Mouse (Mus musculus): ENCODE measurements at regions not wholly inside any gene's neighbourhood (a gene's known extent, or its start where the extent isn't known, plus 50 kb on each side); places are given as distances from the start of the nearest gene placed in this dataset.

DNA sequence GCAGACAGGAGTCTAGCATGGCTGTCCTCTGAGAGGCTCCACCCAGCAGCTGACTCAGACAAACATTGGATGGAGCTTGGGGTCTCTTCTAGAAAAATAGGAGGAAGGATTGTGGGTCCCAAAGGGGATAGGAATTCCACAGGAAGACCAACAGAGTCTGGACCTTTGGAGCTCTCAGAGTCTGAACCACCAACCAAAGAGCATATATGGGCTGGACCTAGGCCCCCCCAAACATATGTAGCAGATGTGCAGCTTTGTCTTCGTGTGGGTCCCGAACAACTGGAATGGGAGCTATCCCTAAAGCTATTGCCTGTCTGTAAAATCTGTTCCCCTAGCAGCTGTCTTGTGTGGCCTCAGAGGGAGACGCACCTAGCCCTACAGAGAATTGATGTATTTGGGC is 50.1 kb upstream of the Cpm start:
- Histone ChIP-seq H3K4me1 (ENCODE audit: control insufficient read depth, insufficient read depth, low read length) (no peaks in the 10 kb centered on the region), H3K27ac (ENCODE audit: insufficient read depth, low read length) (no peak overlapping the region), H3K4me3 (ENCODE audit: insufficient read depth, low read length) (no peak overlapping the region)
- TF ChIP-seq CTCF (IDR thresholded peaks at IDR 0.05; ENCODE audit: borderline replicate concordance, insufficient read depth, low read length) (no peak), POLR2A (IDR thresholded peaks at IDR 0.05; ENCODE audit: low read depth, low read length) (no peak)

DNA sequence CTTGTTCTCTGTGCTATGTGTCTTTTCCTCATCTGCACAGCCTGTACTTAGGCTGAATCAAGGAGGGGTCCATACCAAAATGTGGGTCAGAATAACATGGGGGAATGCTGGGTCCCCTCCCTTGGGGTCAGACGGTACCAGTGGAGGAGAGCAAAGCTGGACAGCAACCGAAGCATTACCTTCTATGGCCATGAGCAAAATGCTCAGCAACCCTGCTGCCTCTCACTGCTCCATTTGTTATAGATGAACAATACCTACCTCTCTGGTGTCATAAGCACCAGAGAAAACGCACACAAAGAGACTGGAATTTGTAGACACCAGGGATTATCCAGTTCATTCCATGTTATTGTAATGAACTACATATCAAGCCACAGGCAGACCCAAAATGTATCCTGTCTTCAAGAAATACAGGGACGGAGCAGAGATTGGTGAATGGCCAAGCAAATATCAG is 50.6 kb upstream of the Cpm start:
- Histone ChIP-seq H3K4me1 (ENCODE audit: control insufficient read depth, insufficient read depth, low read length) (no peaks in the 10 kb centered on the region), H3K27ac (ENCODE audit: insufficient read depth, low read length) (no peak overlapping the region), H3K4me3 (ENCODE audit: insufficient read depth, low read length) (no peak overlapping the region)
- TF ChIP-seq POLR2A (IDR thresholded peaks at IDR 0.05; ENCODE audit: low read depth, low read length): no peak
- no peak for TF ChIP-seq CTCF (IDR thresholded peaks at IDR 0.05; ENCODE audit: borderline replicate concordance, insufficient read depth, low read length)

DNA sequence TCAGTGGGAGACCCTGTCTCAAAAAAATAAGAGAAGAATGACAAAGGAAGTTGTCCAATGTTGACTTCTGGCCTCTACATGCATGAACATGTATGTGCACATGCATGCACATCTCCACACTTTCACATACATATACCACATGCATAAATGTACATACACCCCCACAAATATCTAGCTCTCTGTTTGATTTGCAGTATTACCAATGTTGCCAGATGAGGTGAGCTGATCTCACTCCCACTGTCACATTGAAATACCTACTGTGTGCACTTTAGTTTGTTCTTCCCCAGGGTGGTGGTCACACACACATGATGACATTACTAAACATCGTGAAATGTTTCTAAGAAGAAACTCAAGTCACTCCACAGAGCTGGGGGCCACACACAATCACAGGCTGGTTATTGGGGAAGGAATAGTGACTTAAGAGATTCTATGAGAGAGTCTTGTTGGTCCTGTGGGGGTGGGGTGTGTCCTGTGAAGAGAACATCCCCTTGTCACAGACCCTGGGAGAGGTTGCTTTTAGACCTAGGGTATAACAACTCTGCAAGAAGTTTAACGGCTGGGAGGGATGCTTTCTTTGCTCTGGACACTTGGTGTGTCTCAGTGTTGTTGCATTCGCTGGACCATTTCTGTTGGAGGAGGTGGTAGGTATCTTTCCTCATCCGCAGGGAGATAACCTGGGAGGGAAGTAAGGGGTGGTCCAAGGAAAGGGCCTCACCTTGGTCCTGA is 51.2 kb upstream of the Cpm start:
- Histone ChIP-seq H3K4me3 (ENCODE audit: insufficient read depth, low read length) (no peak overlapping the region), H3K4me1 (ENCODE audit: control insufficient read depth, insufficient read depth, low read length) (no peaks in the 10 kb centered on the region), H3K27ac (ENCODE audit: insufficient read depth, low read length) (no peak overlapping the region)
- no peak for TF ChIP-seq POLR2A (IDR thresholded peaks at IDR 0.05; ENCODE audit: low read depth, low read length)
- TF ChIP-seq CTCF (IDR thresholded peaks at IDR 0.05; ENCODE audit: borderline replicate concordance, insufficient read depth, low read length): no peak

DNA sequence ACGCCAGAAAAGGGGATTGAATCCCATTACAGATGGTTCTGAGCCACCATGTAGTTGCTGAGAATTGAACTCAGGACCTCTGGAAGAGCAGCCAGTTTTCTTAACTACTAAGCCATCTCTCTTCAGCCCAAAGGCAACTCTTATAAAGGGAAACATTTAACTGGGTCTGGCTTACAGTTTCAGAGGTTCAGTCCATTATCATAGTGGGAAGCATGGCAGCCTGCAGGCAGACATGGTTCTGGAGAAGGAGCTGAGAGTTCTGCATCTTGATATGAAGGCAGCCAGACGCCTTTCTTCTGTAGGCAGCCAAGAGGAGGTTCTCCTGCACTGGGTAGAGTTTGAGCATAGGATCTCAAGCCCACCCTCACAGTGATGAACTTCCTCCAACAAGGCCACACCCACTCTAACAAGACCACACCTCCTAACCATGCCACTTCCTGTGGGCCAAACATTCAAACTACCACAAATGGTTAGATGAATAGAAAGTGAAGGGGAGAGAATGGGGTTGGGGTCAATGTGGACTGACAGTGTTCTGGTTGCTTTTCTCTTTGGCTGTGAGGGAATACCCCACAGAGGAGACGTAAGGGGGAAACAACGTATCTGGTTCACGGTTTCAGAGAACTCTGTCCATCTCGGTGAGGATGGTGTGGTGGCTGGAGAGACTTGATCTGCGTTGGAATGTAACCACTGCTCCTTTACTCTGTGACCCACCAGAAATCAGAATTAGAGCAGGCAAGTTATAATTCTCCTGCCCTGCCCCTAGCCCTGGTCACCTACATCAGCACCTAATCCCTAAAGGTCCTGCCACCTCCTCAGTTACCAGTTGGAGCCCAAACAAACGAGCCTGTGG is 52.2 kb upstream of the Cpm start:
- no peak overlapping the region for H3K27ac ChIP-seq (ENCODE audit: insufficient read depth, low read length)
- H3K4me3 ChIP-seq (ENCODE audit: insufficient read depth, low read length): no peak overlapping the region
- TF ChIP-seq POLR2A (IDR thresholded peaks at IDR 0.05; ENCODE audit: low read depth, low read length) (no peak), CTCF (IDR thresholded peaks at IDR 0.05; ENCODE audit: borderline replicate concordance, insufficient read depth, low read length) (no peak)
- no peaks in the 10 kb centered on the region for H3K4me1 ChIP-seq (ENCODE audit: control insufficient read depth, insufficient read depth, low read length)

DNA sequence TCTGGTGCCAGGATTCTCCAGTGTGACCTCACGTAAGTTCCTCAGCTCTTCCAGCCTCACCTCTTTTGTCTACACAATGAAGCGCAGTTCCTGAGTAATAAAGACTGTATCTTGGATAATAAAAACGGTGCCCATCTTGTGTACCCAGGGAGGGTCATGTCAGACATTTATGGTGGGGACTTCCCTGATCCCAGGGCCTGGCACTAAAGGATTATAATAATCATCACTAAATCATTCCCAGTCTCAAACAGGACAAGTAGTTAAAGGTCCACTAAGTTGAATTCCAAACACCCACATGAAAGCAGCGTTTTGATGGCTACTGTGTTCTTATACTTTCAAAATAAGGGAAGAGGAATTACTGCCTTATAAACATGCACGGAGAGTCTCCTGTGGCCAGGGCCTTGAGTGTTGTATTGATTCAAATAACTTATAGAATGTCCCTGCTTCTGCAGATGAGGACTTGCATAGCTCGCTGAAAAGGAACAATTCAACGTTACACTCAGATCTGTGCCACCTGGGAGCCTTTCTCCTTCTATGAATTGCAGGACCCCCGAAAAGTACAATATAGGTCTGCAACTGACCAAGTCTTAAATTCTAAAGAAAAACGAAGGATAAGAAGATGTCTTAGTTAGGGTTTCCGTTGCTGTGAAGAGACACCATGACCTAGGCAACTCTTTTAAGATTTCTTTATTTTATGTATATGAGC is 53.0 kb upstream of the Cpm start:
- TF ChIP-seq POLR2A (IDR thresholded peaks at IDR 0.05; ENCODE audit: low read depth, low read length): no peak
- Histone ChIP-seq H3K4me3 (ENCODE audit: insufficient read depth, low read length) (no peak overlapping the region), H3K4me1 (ENCODE audit: control insufficient read depth, insufficient read depth, low read length) (no peaks in the 10 kb centered on the region), H3K27ac (ENCODE audit: insufficient read depth, low read length) (no peak overlapping the region)

DNA sequence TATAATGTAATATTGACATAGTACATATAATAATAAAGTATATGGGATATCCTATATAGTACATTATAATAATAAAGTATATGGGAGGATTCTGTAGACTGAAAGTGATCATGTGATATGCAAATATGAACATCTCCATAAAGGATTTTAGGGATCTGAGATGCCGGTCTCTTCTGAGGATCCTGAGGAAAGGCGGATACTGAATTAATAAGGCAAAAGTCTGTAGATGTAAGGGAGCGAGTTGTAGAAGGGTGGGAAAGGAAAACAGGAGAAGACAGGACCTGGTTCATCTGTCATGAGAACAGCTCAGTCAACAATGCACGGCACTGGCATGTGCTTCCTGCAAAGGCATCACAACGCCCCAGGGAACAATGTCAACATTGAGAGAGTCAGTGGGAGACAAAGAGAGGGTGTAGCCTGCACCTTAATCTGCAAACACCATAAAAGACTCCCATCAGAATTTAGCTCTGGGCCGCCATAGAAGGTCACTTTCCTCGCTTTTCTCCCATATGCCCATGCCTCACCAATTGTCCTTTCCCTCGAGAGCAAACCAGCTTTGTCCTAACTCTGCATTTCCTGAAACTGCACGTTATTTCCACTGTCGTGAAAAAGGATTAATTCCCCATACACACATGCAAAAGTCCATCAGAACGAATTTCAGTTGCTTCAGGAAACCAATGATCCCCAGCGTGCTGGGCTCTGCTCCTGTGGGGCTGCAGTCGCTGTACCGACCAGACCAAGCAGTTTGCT is 53.7 kb upstream of the Cpm start:
- Histone ChIP-seq H3K4me1 (ENCODE audit: control insufficient read depth, insufficient read depth, low read length) (0 out of 2 replicates have a peak, but pooled peaks cover 2% of the 10 kb centered on the region), H3K27ac (ENCODE audit: insufficient read depth, low read length) (no peak overlapping the region), H3K4me3 (ENCODE audit: insufficient read depth, low read length) (no peak overlapping the region)
- TF ChIP-seq POLR2A (IDR thresholded peaks at IDR 0.05; ENCODE audit: low read depth, low read length) (no peak), CTCF (IDR thresholded peaks at IDR 0.05; ENCODE audit: borderline replicate concordance, insufficient read depth, low read length) (no peak)

DNA sequence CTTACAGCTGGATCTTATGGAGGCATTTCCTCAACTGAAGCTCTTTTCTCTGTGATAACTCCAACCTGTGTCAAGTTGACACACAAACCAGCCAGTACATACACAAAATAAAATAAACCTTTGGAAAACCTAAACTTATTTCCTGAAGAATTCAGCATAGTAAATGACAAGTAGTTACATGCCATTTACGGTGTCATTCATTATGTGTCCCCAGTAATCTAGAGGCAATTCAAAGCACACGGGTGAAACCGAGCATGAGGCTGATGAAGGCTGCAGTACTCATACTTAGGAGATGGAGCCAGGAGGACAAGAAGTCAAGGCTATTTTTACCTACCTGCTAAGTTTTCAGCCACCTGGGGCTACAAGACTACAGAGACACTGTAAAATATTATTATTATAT is 54.4 kb upstream of the Cpm start:
- TF ChIP-seq POLR2A (IDR thresholded peaks at IDR 0.05; ENCODE audit: low read depth, low read length) (no peak), CTCF (IDR thresholded peaks at IDR 0.05; ENCODE audit: borderline replicate concordance, insufficient read depth, low read length) (no peak)
- H3K27ac ChIP-seq (ENCODE audit: insufficient read depth, low read length): no peak overlapping the region
- no peak overlapping the region for H3K4me3 ChIP-seq (ENCODE audit: insufficient read depth, low read length)

DNA sequence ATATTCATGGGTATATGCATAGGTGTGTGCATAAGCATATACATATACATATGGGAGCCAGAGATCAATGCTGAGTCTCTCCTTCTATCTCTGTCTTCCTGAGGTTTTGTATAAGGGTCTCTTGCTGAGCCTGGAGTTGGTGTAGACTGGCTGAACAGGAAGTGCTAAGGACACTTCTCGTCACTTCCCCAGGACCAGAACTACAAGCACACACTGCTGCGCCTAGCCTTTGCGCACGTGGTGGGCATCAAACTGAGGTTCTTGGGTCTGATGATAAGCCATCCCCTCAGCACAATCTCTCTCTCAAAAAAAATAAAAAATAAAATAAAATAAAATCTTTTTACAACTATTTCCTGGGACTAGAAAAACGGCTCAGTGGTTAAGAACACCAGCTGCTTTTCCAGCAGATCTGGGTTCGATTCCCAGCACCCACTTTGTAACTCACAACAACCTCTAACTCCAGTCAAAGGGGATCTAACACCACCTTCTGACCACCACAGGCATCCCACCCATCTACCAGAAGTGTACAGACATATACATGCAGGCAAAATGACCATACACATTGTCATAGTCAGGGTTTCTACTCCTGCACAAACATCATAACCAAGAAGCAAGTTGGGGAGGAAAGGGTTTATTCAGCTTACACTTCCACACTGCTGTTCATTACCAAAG is 55.1 kb upstream of the Cpm start:
- TF ChIP-seq CTCF (IDR thresholded peaks at IDR 0.05; ENCODE audit: borderline replicate concordance, insufficient read depth, low read length): no peak
- no peak for TF ChIP-seq POLR2A (IDR thresholded peaks at IDR 0.05; ENCODE audit: low read depth, low read length)
- 0 out of 2 replicates have a peak, but pooled peaks cover 2% of the 10 kb centered on the region for H3K4me1 ChIP-seq (ENCODE audit: control insufficient read depth, insufficient read depth, low read length)
- H3K4me3 ChIP-seq (ENCODE audit: insufficient read depth, low read length): no peak overlapping the region
- H3K27ac ChIP-seq (ENCODE audit: insufficient read depth, low read length): no peak overlapping the region

More for the DNA sequence above, 54.4 kb upstream of the Cpm start:
- 0 out of 2 replicates have a peak, but pooled peaks cover 2% of the 10 kb centered on the region for H3K4me1 ChIP-seq (ENCODE audit: control insufficient read depth, insufficient read depth, low read length)

DNA sequence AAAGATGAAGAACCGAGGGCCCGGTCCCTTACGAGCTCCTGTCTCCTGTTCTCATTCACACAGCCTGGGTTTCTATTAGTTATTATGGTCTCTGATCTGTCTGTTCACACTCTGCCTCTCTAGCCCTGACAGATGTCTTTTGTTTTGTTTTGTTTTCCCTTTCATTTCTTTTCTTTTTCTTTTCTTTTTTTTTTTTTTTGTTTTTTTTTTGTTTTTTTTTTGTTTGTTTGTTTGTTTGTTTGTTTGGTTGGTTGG is 55.8 kb upstream of the Cpm start:
- Histone ChIP-seq H3K27ac (ENCODE audit: insufficient read depth, low read length) (no peak overlapping the region), H3K4me1 (ENCODE audit: control insufficient read depth, insufficient read depth, low read length) (0 out of 2 replicates have a peak, but pooled peaks cover 2% of the 10 kb centered on the region), H3K4me3 (ENCODE audit: insufficient read depth, low read length) (no peak overlapping the region)
- TF ChIP-seq POLR2A (IDR thresholded peaks at IDR 0.05; ENCODE audit: low read depth, low read length) (no peak), CTCF (IDR thresholded peaks at IDR 0.05; ENCODE audit: borderline replicate concordance, insufficient read depth, low read length) (no peak)
